Mouse (Mus musculus) thymus, postnatal 14 days (tissue): ENCODE measurements around the gene Ppfia3.

Experiments
- DNase-seq: peaks from one replicate; pipeline ENCODE4 v3.0.0; 2021

Gene Ppfia3

DNA sequence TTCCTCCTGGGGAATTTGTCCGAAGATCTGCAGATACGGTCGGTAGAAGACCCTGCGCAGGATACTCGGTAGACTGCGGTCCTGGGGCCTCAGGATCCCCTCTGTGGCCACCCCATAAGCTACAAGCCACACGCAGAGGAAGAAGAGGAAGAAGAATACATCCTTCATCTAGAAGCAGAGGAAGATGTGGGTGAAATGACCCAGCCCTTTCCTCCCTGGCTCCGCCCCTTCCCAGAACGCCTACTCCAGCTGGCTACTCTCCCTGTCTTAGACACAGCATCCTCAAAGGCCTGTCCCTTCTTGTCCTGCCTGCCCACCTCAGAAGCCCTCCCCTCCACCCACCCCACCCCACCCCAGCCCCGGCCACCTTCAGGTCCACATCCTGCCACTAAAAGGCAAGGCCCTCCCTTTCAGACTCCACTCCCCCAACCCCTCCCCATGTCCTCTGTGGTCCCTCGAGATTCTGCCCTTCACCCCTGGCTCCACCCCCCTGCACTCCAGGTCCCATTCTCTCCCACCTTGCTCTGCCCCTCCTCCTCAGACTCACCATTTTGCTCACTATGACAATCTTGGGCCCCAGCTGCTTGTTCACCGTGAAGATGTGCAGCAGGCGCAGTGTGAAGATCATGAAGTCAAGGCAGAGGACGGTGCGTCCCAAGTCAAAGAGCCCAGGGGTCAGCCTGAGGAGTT lies 58.1 kb downstream of the Ppfia3 start:
- peak; percentile 21 for DNase-seq

DNA sequence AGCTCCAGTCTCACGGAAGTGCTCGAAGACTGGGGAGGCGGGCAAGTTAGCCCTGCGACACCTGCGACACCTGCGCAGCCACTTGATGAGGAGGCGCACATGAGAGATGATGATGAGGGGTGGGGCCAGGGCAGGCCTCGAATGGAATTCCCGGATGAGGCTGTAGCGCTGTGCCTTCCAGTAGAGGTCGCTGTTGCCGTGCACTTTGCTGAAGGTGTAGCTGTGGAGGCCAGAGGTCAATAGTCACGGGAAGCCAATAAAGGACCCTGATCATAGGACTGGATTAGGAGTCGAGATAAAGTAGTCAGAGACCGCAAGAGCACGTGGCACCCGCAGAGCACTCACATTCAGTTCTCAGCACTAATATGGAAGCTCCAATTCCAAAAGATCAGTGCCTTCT lies 61.5 kb downstream of the Ppfia3 start:
- DNase-seq = peak; percentile 58

DNA sequence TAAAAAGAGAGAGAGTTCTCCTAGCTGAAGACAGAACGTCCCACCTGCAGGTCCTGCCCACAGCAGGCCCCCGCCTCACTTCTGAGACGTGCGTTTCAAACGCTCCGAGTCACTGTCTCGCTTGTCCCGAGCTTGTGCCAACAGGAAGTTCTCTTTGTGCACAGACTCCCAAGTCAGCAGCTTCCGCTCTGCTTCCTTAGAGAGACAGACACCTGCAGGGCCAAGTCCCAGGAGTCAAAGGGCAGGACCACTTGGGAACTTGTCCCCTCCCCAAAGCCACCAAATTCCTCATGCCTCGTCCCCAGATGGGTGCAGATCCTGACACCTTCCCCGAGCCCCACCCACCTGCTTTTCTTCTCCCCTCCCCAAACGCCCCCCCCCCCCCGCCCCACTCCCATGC lies 62.0 kb downstream of the Ppfia3 start:
- peak; percentile 16 for DNase-seq

DNA sequence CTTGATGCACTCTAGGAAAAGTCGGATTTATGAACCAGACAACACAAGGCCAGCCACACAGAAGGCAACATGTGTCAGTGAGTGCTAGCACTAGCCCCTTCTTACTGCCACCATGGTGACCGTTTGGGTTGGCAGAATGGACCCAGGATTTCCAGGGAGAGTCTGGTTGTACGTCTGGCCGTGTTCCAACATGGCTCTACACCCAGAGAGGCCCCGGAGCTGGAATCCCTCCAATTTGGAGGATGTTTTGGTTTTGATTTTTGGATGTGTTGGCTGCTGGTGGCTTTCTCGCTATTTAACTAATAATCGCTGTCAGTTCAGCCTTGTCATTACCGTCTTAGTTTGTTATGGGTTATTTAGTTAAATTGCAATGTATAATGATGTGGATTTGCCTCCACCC lies 64.2 kb downstream of the Ppfia3 start:
- DNase-seq = no peak

DNA sequence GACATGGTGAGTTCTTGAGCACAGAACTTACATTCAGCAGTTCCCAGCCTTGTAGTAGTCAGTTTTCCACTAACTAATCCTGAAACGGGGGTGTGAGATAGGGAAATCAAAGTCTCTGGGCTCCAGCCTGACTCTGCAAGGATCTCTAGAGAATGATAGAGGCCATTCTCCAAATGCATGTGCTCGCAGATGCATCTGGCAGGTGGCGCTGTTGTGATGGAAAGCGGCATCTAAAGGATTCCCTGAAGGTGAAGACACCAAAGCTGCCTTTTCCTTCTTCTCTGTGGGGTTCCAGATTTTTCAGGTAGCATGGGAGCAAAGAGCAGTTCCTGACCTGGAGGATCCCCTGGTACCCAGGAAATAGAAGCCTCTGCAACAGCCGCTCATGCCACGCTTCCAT lies 66.5 kb downstream of the Ppfia3 start:
- DNase-seq = peak; percentile 53

DNA sequence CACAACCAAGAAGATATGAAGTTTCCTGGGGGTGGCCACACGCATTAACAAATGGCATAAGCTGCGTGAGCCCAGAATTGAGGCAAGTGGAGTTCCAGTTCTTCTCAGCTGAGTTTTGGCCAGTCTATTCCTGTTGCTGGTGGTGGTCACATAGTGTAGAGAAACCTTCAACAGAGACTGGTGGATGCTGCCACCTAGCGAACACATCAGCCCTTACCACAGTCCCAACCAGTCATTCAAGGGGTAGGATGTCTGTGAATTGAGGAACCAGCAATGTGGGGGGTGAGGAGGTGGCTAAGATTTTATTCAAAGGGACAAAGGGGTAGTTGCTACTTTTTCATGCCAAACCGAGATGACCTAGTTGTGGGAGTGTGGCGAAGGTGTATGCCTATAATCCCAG lies 67.1 kb downstream of the Ppfia3 start:
- DNase-seq = peak; percentile 48

DNA sequence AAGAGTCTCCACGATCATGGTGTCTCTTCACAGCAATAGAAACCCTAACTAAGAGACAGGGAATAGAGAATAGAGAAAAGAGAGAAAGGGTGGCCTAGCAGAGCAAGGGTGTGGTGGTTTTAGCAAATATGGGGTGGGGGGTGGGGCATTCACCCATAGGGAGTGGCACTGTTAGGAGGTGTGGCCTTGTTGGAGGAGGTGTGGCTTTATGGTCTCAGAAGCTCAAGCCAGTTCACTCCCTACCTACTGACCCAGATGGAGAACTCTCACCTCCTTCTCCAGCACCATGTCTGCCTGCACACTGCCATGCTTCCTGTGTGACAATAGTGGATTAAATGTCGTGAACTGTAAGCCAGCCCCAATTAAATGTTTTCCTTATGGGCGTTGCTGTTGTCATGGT lies 69.3 kb downstream of the Ppfia3 start:
- DNase-seq = no peak

DNA sequence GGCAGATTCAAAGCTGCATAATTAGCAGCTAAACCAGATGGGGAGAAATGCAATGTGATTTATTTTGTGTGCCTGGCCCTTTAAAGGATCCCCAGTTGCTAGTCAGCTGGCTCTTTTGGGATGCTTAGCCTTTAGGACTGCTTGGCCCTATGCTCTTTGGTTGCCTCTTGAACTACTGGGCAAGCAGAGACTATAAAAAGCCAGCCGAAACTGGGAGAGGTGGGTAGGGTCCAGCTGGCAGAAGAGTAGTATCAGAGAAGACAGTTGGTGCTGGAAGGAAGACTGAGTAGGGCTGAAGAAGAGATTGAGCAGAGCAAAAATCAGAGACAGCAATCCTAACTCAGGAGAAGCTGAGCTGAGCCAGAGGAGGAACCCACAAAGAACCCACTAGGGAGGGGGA lies 70.2 kb downstream of the Ppfia3 start:
- DNase-seq = no peak
